Mouse (Mus musculus) brain, embryonic 14.5 days (tissue): ENCODE measurements at regions not wholly inside any gene's neighbourhood (a gene's known extent, or its start where the extent isn't known, plus 50 kb on each side); places are given as distances from the start of the nearest gene placed in this dataset.
A peak's percentile ranks its signal among the peaks of the same experiment; 100 is the strongest.

Experiments used
- DNase-seq: peaks from one replicate; pipeline ENCODE4 v3.0.0-alpha.2; 2011; ENCODE audit warnings: low read depth
- CTCF ChIP-seq: fragments of 200-500 bp; IDR thresholded peaks from 2 replicates; pipeline ENCODE4 v1.5.1; 2012; ENCODE audit warnings: inconsistent platforms, mild to moderate bottlenecking, moderate library complexity, borderline replicate concordance; ENCODE audit not compliant: insufficient read depth, insufficient read length; ENCODE audit errors: extremely low read depth
- POLR2A ChIP-seq: fragments of 200-500 bp; IDR thresholded peaks from 2 replicates; pipeline ENCODE4 v1.6.1; 2012; ENCODE audit warnings: mild to moderate bottlenecking, inconsistent platforms, borderline replicate concordance; ENCODE audit not compliant: poor library complexity, insufficient read depth, insufficient read length, severe bottlenecking; ENCODE audit errors: extremely low read depth

GRCm38 (mm10) chr1:73236867-73237266 lies 221.2 kb upstream of the Tnp1 start:
- DNase-seq, result no peak
- TF ChIP-seq CTCF (no peak), POLR2A (no peak)

DNA sequence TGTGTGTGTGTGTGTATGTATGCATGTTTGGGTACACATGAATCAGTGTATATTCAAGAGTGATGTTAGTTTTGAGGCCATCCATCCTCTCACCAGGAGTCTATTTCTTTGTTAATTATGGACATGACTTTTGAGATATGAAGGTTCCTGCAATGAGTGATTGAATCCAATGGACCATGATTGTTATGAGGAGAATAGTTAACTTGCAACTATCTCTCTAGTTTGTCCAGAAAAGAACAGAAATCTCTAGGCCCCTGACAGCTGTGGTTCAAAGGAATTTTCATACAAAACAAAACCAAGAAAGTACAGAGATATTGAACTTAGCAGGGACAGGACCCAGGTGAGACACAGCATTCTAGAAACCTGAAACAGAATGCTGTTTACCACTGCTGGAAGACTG lies 217.9 kb upstream of the Tnp1 start:
- DNase-seq, result no peak

DNA sequence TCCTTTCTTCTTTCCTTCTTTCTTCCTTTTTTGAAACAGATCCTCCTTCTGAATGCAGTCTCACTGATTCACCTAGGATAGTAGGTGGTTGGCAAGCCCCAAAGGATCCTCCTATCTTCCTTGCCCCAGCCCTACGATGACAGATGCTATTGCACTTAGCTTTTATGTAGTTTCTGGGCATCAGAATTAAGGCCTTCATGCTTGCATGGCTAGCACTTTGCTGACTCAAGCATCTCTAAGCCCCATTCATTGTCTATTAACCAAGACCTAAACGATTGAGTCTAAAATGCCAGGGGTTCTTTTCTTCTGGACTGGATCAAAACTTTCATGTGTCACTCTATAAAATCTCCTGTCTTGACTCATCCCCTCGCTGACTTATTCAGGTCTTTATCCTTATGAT lies 217.3 kb upstream of the Tnp1 start:
- no peak for DNase-seq
- no peak for TF ChIP-seq CTCF
- no peak for TF ChIP-seq POLR2A

More for the DNA sequence above, 217.9 kb upstream of the Tnp1 start:
- TF ChIP-seq POLR2A (no peak), CTCF (no peak)

GRCm38 (mm10) chr1:73230611-73231010 lies 214.9 kb upstream of the Tnp1 start:
- DNase-seq, result no peak
- no peak for TF ChIP-seq POLR2A
- no peak for TF ChIP-seq CTCF

GRCm38 (mm10) chr1:73227246-73227645 lies 211.5 kb upstream of the Tnp1 start:
- no peak for DNase-seq
- TF ChIP-seq CTCF (no peak), POLR2A (no peak)

- no peak for TF ChIP-seq CTCF
- DNase-seq, result no peak
Observed at GRCm38 (mm10) chr1:73221863-73222262, 206.2 kb upstream of the Tnp1 start.

GRCm38 (mm10) chr1:73214305-73214946 lies 198.7 kb upstream of the Tnp1 start:
- no peak for DNase-seq
- TF ChIP-seq CTCF, result no peak
- no peak for TF ChIP-seq POLR2A

DNA sequence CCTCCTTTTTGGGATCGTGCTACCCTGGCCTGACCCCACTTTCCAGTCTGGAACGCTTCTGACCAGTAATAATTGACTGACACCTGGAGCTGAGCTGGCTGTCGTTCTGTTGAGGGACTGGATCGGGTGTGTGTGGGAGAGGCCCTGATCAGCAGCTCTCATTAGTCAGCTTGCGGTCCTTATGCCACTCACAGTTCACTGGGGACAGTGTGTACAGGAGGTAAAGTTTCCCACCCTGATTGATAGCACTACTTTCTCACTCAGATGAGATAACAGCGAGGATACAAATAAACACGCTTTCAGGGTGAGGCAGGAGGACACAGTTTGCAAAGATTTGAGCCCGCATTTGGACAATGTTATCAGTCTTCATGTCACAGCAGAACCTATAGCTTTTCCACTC lies 191.7 kb upstream of the Tnp1 start:
- no peak for TF ChIP-seq CTCF
- no peak for TF ChIP-seq POLR2A
- no peak for DNase-seq

- no peak for DNase-seq
- TF ChIP-seq CTCF, result no peak
- TF ChIP-seq POLR2A, result no peak
Observed at GRCm38 (mm10) chr1:73205788-73206187, 190.1 kb upstream of the Tnp1 start.

DNA sequence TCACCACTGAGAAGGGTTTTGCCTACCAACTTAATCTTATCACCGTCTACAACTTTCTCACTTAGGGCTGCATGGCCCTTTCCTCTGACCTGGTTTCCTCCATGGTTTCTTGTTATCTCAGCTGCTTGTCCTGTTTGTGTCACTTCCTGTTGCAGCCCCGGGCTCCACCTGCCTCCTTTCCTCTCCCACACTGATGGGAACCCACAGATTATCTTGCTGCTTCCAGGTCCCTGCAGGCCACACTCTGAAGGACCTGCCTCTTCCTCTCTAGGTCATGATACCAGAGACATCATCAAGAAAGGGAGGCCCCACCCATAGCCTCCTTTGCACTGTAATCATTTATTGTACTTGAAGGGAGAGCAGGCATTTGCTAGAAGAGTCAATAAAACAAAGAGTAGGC lies 184.4 kb upstream of the Tnp1 start:
- TF ChIP-seq CTCF, result no peak
- TF ChIP-seq POLR2A, result no peak
- DNase-seq, result no peak

- DNase-seq, result no peak
- TF ChIP-seq CTCF (no peak), POLR2A (no peak)
Observed at GRCm38 (mm10) chr1:73190832-73191231, 175.1 kb upstream of the Tnp1 start.

- TF ChIP-seq CTCF, result no peak
- no peak for TF ChIP-seq POLR2A
- no peak for DNase-seq
Observed at GRCm38 (mm10) chr1:73188796-73189195, 173.1 kb upstream of the Tnp1 start.

DNA sequence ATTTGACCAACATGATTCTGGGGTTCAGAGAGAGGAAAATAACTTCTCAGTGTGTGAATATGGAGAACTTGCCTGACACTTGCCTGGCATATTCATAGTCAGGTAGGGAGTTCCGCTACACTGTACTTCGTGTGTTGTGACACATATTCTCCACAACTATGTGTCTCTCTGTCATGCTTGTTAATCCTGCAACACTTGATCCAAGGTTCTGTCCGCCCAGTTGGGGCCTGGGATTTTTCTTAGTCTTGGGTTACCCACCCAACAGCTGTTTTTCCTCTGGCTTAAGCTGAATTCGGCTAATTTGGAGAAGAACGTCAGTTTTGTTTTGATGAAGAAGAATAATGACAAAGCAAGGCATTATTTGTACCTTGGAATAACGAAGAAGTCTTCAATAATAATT lies 168.8 kb upstream of the Tnp1 start:
- no peak for DNase-seq
- no peak for TF ChIP-seq CTCF
- TF ChIP-seq POLR2A, result no peak

DNA sequence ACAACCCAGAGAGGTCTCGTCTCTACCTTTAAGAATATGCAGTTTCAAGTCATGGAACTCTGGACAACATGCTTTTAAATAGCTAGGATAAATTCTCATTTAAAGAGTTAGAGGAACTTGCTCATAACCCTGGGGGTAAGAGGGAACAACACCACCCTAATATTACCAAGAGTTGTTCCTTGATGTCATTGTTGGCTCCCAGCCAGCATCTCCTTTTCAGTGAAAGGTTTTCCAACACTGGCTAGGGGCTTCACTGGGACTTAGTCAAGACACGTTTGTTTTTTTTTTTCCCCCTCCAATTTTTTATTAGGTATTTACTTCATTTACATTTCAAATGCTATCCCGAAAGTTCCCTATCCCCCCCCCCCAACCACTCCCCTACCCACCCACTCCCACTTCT lies 163.1 kb upstream of the Tnp1 start:
- TF ChIP-seq POLR2A (no peak), CTCF (no peak)
- peak; percentile 32 for DNase-seq
